Mouse (Mus musculus) ovary, postnatal 36 days (tissue): ENCODE measurements around the gene Oxnad1.

ENCODE experiments used
- DNase-seq: peaks from one replicate; pipeline ENCODE4 v3.0.0; 2022; ENCODE audit warnings: low spot score, mixed read lengths

The Oxnad1 gene

DNA sequence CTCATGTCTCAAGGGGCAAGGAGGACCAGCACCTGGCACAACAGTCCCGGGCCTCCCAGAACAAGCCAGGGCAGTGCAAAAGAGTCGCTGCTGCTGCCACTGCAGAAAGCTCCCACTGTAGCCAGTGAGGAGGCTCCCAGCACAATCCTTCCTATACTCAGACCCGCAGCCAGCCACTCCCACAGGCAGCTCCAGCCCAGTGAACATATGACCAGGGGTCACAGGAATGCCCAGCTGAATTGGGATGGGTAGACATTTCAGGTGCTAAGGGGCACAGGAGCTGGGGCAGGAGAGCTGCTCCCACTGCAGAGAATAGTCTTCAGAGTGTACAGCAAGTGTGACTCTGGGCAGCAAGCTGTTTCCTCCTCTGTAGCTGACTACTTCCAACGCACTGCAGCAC, 60.2 kb downstream of the Oxnad1 start:
- DNase-seq: no peak

GRCm38 (mm10) chr14:32145809-32146511, 60.8 kb downstream of the Oxnad1 start:
- no peak for DNase-seq

GRCm38 (mm10) chr14:32146578-32146977, 61.4 kb downstream of the Oxnad1 start:
- no peak for DNase-seq

DNA sequence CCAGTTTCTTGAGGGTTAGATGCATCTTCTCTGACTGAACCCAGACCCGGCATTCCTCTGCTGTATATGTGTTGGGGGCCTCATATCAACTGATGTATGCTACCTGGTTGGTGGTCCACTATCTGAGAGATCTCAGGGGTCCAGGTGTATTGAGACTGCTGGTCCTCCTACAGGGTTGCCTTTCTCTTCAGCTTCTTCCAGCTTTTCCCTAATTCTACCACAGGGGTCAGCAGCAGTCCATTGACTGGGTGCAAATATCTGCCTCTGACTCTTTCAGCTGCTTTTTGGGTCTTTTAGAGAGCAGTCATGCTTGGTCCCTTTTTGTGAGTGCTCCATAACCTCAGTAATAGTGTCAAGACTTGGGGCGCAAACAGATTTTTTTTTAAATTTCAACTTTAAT, 65.7 kb downstream of the Oxnad1 start:
- DNase-seq: no peak

DNA sequence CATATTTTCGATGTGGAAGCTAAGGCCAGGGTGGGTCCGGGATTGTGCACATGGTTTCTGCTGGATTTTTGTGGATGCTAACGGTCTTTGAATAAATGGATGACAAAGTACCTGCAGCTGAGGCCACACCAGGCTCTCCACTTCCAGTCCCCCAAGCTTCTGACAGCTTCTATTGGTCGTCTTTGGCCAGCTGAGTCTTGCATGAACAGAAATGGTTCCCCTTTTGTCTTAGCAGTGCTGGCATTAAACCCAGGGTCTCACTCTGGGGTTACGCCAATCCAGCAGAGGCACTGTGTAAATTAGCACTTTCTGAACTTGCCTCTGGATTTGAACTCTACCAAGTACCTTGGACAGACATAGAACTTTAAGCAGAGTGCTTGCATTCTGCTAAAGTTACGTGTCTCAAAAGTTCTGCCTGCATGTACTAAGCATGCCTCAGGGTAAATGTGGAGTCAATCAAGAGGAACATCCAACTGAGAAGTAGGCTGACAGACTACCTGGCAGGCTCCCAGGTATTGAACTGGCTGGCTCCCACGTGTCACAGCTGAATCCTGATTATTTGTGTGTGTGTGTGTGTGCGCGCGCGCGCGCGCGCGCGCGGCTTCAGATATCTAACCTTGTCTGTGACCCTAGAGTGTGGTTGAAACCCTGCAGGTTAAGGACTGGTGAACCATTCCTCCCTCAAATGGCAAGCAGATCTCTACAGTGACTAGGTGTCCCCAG, 67.2 kb downstream of the Oxnad1 start:
- no peak for DNase-seq
